Mouse (Mus musculus): Measurements from ENCODE around the gene Ergic1.

DNA sequence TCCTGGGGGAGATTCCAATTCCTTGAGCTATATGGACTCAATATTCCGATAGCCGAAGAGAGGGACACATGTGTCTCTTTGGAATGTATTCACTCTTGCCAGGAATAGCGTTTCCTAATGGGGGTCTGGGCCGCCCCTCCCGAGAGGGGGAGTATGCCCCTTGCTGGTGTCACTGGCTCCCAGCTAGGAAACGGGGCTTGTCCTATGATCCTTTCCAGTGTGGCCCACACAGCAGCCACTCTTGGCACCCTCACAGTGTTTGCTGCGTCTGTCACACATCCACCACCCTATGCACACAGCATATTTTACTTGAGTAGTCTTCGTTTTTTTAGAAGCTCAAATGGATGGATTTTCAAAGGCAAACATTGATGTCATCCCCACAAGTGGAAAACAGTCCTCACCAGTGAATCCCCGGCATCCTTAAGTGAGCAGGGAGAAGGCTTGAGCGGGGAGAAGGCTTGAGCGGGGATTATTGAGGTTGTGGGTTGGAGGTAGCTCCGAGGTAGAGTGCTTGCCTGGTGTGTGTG is 26.7 kb downstream of the Ergic1 start:
- no peak for TF ChIP-seq CTCF (IDR thresholded peaks at IDR 0.05; ENCODE audit: borderline replicate concordance, extremely low read depth, insufficient read depth, insufficient read length)
- no peak for TF ChIP-seq POLR2A (IDR thresholded peaks at IDR 0.05; ENCODE audit: borderline replicate concordance, extremely low read depth, insufficient read depth, insufficient read length, poor library complexity, severe bottlenecking)

Measured in brain, embryonic 14.5 days (tissue).